In genomic region chr6:137633121-137633520, GRCm38 (mm10) we compare ENCODE assay signal across 18 mouse cellular contexts. TPM values are rescaled to one million over a fixed set of nuclear protein-coding genes. Genes with fewer than 3 reads are reported as not detected.
DNase-seq lines count a peak whose midpoint lies in the region; ATAC-seq and TF ChIP-seq lines count a peak whose summit lies in the region.
"Had no signal": no experiment of that assay in that cellular context is flagged by ENCODE, and none has a peak within 500 bp of the region (broad histone marks: within the 10 kb centered on the region; RNA-seq: fewer than 3 reads in every experiment).

No protein-coding gene starts in this region.

- no peak overlapping the region for H3K4me3 ChIP-seq in testis, adult 2 months (ENCODE audit: control insufficient read depth, low read depth, low read length)
- no peak overlapping the region for H3K4me3 ChIP-seq in embryonic facial prominence, embryonic 12.5 days
- no peak overlapping the region for H3K4me3 ChIP-seq in lung, adult 2 months (replicated peaks; ENCODE audit: extremely low read depth, low read depth, low read length)
- H3K4me3 ChIP-seq: layer of hippocampus, adult 2 months; liver, embryonic 13.5 days; lung, embryonic 15.5 days; stomach, embryonic 15.5 days had no signal

- 70% methylated on average over 8 of the region's 8 CpGs for WGBS in embryonic facial prominence, embryonic 12.5 days
- 76% methylated on average over 8 of the region's 8 CpGs for WGBS in lung, adult 2 months

- no peaks in the 10 kb centered on the region for H3K27me3 ChIP-seq in testis, adult 2 months (ENCODE audit: control insufficient read depth, insufficient read depth, low read length)
- no peaks in the 10 kb centered on the region for H3K27me3 ChIP-seq in embryonic facial prominence, embryonic 12.5 days
- H3K27me3 ChIP-seq: liver, embryonic 13.5 days; lung, embryonic 15.5 days; Patski; stomach, embryonic 15.5 days had no signal

- peaks cover 6% of the 10 kb centered on the region for H3K4me1 ChIP-seq in testis, adult 2 months (ENCODE audit: control insufficient read depth, insufficient read depth, low read length)
- peaks cover 8% of the 10 kb centered on the region; the same call in 1 of the 2 replicates for H3K4me1 ChIP-seq in embryonic facial prominence, embryonic 12.5 days
- H3K4me1 ChIP-seq in lung, adult 2 months (ENCODE audit: control insufficient read depth, insufficient read depth, low read length): 0 out of 2 replicates have a peak, but pooled peaks cover 3% of the 10 kb centered on the region
- H3K4me1 ChIP-seq: liver, embryonic 13.5 days had no signal

- no peak for TF ChIP-seq POLR2A in testis, adult 2 months (IDR thresholded peaks at IDR 0.05; ENCODE audit: control insufficient read depth, low read depth, low read length)
- TF ChIP-seq POLR2A in lung, adult 2 months (IDR thresholded peaks at IDR 0.05; ENCODE audit: borderline replicate concordance, extremely low read depth, low read depth, low read length): no peak

- ATAC-seq in embryonic facial prominence, embryonic 12.5 days (ENCODE audit: insufficient number of reproducible peaks, insufficient read depth, low FRiP score, low TSS enrichment): no peak
- ATAC-seq: hindbrain, embryonic 16.5 days; intestine, postnatal 0 days; midbrain, embryonic 16.5 days; Patski had no signal

- no peaks in the 10 kb centered on the region for H3K9me3 ChIP-seq in embryonic facial prominence, embryonic 12.5 days
- H3K9me3 ChIP-seq: liver, embryonic 13.5 days; lung, embryonic 15.5 days; stomach, embryonic 15.5 days had no signal

- no peak overlapping the region for H3K4me2 ChIP-seq in embryonic facial prominence, embryonic 12.5 days (replicated peaks)
- H3K4me2 ChIP-seq: liver, embryonic 13.5 days; lung, embryonic 15.5 days; stomach, embryonic 15.5 days had no signal

- H3K9ac ChIP-seq in embryonic facial prominence, embryonic 12.5 days: no peak overlapping the region
- H3K9ac ChIP-seq: liver, embryonic 13.5 days; lung, embryonic 15.5 days; stomach, embryonic 15.5 days had no signal

- DNase-seq in testis, postnatal 10 days (ENCODE audit: low spot score): no peak
- peak; percentile 91 for DNase-seq in cerebellum, adult 9-10 months
- DNase-seq in embryo, embryonic 11 days: no peak
- no peak for DNase-seq in lung, adult 2 months
- no peak for DNase-seq in kidney, postnatal 25 days
- DNase-seq: adrenal gland, adult 8-10 months; heart, postnatal 4 days; liver, embryonic 13.5 days; lung, postnatal 4 days had no signal

- TF ChIP-seq CTCF in testis, adult 2 months (IDR thresholded peaks at IDR 0.05; ENCODE audit: control insufficient read depth, insufficient read depth, insufficient replicate concordance, low read depth, low read length): no peak
- no peak for TF ChIP-seq CTCF in lung, adult 2 months (IDR thresholded peaks at IDR 0.05; ENCODE audit: insufficient read depth, low read length)

- H3K27ac ChIP-seq in testis, adult 2 months (ENCODE audit: control insufficient read depth, insufficient read depth, low read depth, low read length): peak overlapping the region; percentile 7
- H3K27ac ChIP-seq in embryonic facial prominence, embryonic 12.5 days: peak overlapping the region; percentile 60; the same call in 1 of the 2 replicates
- H3K27ac ChIP-seq: layer of hippocampus, adult 2 months; liver, embryonic 13.5 days; lung, embryonic 15.5 days; stomach, embryonic 15.5 days had no signal

- H3K36me3 ChIP-seq in testis, adult 2 months (ENCODE audit: control insufficient read depth, insufficient read depth, low read length): no peaks in the 10 kb centered on the region
- no peaks in the 10 kb centered on the region for H3K36me3 ChIP-seq in embryonic facial prominence, embryonic 12.5 days
- H3K36me3 ChIP-seq: liver, embryonic 13.5 days; lung, embryonic 15.5 days; stomach, embryonic 15.5 days had no signal

RNA-seq across cellular contexts. Expression of gene Eps8, which starts 21.6 kb away (rescaled TPM):
- polyA plus RNA-seq in testis, adult 2 months (2012; rRNA removed): 4.2 and 5.4 TPM in 2 replicates
- 22.3 and 24.0 TPM in 2 replicates for polyA plus RNA-seq in embryonic facial prominence, embryonic 12.5 days (2016; fragmentation: Nextera tagmentation; extraction: Ambion mirVana)
- 15.9 and 16.0 TPM in 2 replicates for polyA plus RNA-seq in lung, adult 2 months (2012; rRNA removed)
